Mouse (Mus musculus) heart, postnatal 14 days (tissue): ENCODE measurements around the gene Ank. TPM values are rescaled to one million over a fixed set of nuclear protein-coding genes. Genes with fewer than 3 reads are reported as not detected.
"Not testable (repeated sequence)": the region's sequence is repeated elsewhere in the genome, so short reads cannot be mapped to it uniquely, and the experiment has no call there.

Source experiments
- DNase-seq, 2 experiments: peaks; one replicate each; pipeline ENCODE4 v3.0.0; 2021 to 2022
- intact Hi-C: fragments of 180-260 bp; cut with DNase I; formaldehyde crosslinking; loops from one replicate; pipeline ENCODE4 v1.15.1; 2025
- long read RNA-seq, 2 experiments: library from polyadenylated mRNA; stranded (forward); transcript quantifications; one replicate each; pipeline ENCODE4 v2.0.0; 2021
- total RNA-seq, 2 experiments: library from RNA; stranded (reverse); gene quantifications; 2 replicates each; pipeline ENCODE4 v1.2.3; 2021

Gene Ank
- 100 to 1,000 TPM; 176 to 186 TPM for total RNA-seq
- long read RNA-seq, experiment 1, transcript Ank-201 (12 exons, 3,498 nt), result major isoform, 120 of 272 reads
- long read RNA-seq, experiment 1, transcript Ank-202 (5 exons, 1,911 nt), result minor isoform, 77 of 272 reads
- long read RNA-seq, experiment 1, partial matches to known transcripts, result 50 of 272 reads
- long read RNA-seq, experiment 1, other reads (novel, unspliced or antisense), result 25 of 272 reads
- long read RNA-seq, experiment 2, transcript Ank-202 (5 exons, 1,911 nt), result minor isoform, 42 of 214 reads
- long read RNA-seq, experiment 2, transcript Ank-201 (12 exons, 3,498 nt), result major isoform, 111 of 214 reads
- long read RNA-seq, experiment 2, partial matches to known transcripts, result 41 of 214 reads
- long read RNA-seq, experiment 2, other reads (novel, unspliced or antisense), result 20 of 214 reads

- peak; percentile 93 to 96 for DNase-seq
- intact Hi-C loops, result loop anchor here (2.0 to 5.0 kb wide), 2 partner anchors 86 to 114 kb away; no protein-coding TSS in a partner anchor
Observed at GRCm38 (mm10) chr15:27466131-27467080, at the start of gene Ank. Gene Ank (plus strand): TSS chr15:27466677.

GRCm38 (mm10) chr15:27418566-27419331 is 47.7 kb upstream of the Ank start:
- DNase-seq, result no peak
- intact Hi-C loops, result no loop called here

GRCm38 (mm10) chr15:27421531-27421930 is 44.9 kb upstream of the Ank start:
- no peak for DNase-seq
- intact Hi-C loops, result no loop called here

- intact Hi-C loops, result no loop called here
Observed at GRCm38 (mm10) chr15:27427581-27427980, 38.9 kb upstream of the Ank start.

GRCm38 (mm10) chr15:27430241-27430640 is 36.2 kb upstream of the Ank start:
- intact Hi-C loops, result no loop called here
- no peak for DNase-seq

More at GRCm38 (mm10) chr15:27427581-27427980, 38.9 kb upstream of the Ank start:
- DNase-seq, result no peak

GRCm38 (mm10) chr15:27432851-27433615 is 33.4 kb upstream of the Ank start:
- DNase-seq, result no peak
- intact Hi-C loops, result no loop called here

- DNase-seq, result no peak
- intact Hi-C loops, result no loop called here
Observed at GRCm38 (mm10) chr15:27435409-27435808, 31.1 kb upstream of the Ank start.

- DNase-seq, result no peak
- intact Hi-C loops, result no loop called here
Observed at GRCm38 (mm10) chr15:27436194-27436593, 30.3 kb upstream of the Ank start.

GRCm38 (mm10) chr15:27441053-27441452 is 25.4 kb upstream of the Ank start:
- no peak for DNase-seq
- intact Hi-C loops, result no loop called here

- no peak for DNase-seq
- intact Hi-C loops, result no loop called here
Observed at GRCm38 (mm10) chr15:27441529-27441928, 24.9 kb upstream of the Ank start.

GRCm38 (mm10) chr15:27441951-27442350 is 24.5 kb upstream of the Ank start:
- DNase-seq, result no peak

GRCm38 (mm10) chr15:27444772-27445347 is 21.6 kb upstream of the Ank start:
- DNase-seq, result no peak
- intact Hi-C loops, result no loop called here

More at GRCm38 (mm10) chr15:27441951-27442350, 24.5 kb upstream of the Ank start:
- intact Hi-C loops, result no loop called here

- intact Hi-C loops, result no loop called here
- DNase-seq, result no peak
Observed at GRCm38 (mm10) chr15:27450689-27451088, 15.8 kb upstream of the Ank start.

- no peak for DNase-seq
- intact Hi-C loops, result no loop called here
Observed at GRCm38 (mm10) chr15:27451760-27452159, 14.7 kb upstream of the Ank start.

- no peak for DNase-seq
- intact Hi-C loops, result no loop called here
Observed at GRCm38 (mm10) chr15:27452496-27452895, 14.0 kb upstream of the Ank start.

GRCm38 (mm10) chr15:27457001-27457400 is 9.5 kb upstream of the Ank start:
- DNase-seq, result no peak
- intact Hi-C loops, result no loop called here

- DNase-seq, intact Hi-C loops: not testable (repeated sequence)
Observed at GRCm38 (mm10) chr15:27459781-27460180, 6.7 kb upstream of the Ank start.

GRCm38 (mm10) chr15:27461336-27462245 is 4.9 kb upstream of the Ank start:
- intact Hi-C loops, result no loop called here
- no peak for DNase-seq
